Mouse (Mus musculus): Measurements from ENCODE around the gene Slc38a2.

DNA sequence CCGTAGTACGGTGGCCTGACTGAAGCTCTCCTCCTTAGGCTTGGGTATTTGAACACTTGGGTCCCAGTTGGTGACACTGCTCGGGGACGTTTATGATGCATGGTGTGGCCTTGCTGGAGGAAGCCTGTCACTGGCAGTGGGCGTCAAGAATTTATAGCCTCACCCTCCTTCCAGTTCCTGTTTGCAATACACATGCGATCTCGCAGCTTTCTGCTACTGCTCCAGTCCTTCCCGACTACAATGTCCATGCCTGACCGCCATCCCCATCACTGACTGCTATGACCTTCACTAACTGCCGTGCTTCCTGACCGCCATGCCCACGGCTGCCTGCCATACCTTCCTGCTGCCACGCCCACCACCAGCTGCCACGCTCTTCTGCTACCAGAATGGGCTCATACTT is 44.0 kb downstream of the Slc38a2 start:
- TF ChIP-seq CTCF (IDR thresholded peaks at IDR 0.05; ENCODE audit: insufficient read depth, low read depth, low read length) (no peak), POLR2A (IDR thresholded peaks at IDR 0.05; ENCODE audit: insufficient read depth, low read depth, low read length) (no peak)

Data from olfactory bulb, adult 2 months (tissue).